Mouse (Mus musculus) small intestine, adult 2 months (tissue): Measurements from ENCODE around the gene Ubiad1.

Experiments
- CTCF ChIP-seq: fragments of 200-500 bp; IDR thresholded peaks from 2 replicates; pipeline ENCODE4 v1.5.1; 2012; ENCODE audit warnings: low read depth, mild to moderate bottlenecking, control low read depth, inconsistent platforms, low read length, moderate library complexity, mixed read lengths; ENCODE audit not compliant: insufficient replicate concordance, insufficient read length; ENCODE audit errors: extremely low read depth
- POLR2A ChIP-seq: fragments of 200-500 bp; IDR thresholded peaks from 2 replicates; pipeline ENCODE4 v1.6.1; 2012; ENCODE audit warnings: low read depth, mild to moderate bottlenecking, control low read depth, inconsistent platforms, low read length, moderate library complexity

DNA sequence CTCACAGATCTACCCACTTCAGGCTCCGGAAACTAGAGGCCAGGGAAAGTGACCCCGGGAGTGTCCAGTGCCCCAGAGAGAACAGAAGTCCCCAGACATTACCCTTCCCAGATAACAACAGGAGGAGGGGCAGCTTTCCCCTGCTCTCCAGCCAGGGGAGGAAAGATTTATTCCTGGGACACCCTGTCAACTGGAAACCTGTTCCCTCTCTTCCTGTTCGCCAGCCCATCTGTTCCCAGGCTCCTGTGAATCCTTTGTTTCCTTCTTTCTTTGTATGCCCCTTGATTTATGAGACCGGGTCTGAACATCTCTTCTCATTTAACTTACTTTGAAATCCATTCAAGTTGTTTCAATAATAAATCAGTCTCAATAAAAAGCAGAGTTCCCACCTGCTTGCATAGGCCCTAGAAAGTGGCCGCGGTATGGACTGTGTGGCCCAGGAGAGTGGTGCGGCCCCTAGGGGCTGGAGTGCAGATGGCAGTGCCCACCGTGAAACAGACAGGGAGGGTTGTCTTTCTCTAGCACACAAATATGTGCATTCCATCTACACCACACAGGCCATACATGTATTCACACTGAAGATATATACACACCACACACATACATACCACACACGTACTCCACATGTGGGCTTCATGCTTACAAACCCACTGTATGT lies 45.0 kb downstream of the Ubiad1 start:
- no peak for TF ChIP-seq POLR2A
- TF ChIP-seq CTCF = no peak
